Mouse (Mus musculus) brain, adult 2 months (tissue): ENCODE data around the gene Gpatch3.

ENCODE experiments used
- DNase-seq: peaks from one replicate; pipeline ENCODE4 v3.0.0; 2011; ENCODE audit warnings: low read depth, low spot score

Gpatch3 gene

GRCm38 (mm10) chr4:133584059-133584951 lies 9.8 kb downstream of the Gpatch3 start, which contains the start of gene Gpn2:
Gpn2 (plus strand) TSS chr4:133584362.
- DNase-seq, result peak; percentile 95

GRCm38 (mm10) chr4:133592570-133592969 lies 18.0 kb downstream of the Gpatch3 start:
- peak; percentile 68 for DNase-seq

GRCm38 (mm10) chr4:133595538-133595937 lies 21.0 kb downstream of the Gpatch3 start:
- DNase-seq, result peak; percentile 77

- peak; percentile 50 for DNase-seq
Measured at GRCm38 (mm10) chr4:133596084-133596483, 21.5 kb downstream of the Gpatch3 start.

- no peak for DNase-seq
Measured at GRCm38 (mm10) chr4:133598616-133599015, 24.1 kb downstream of the Gpatch3 start.

GRCm38 (mm10) chr4:133599116-133599515 lies 24.6 kb downstream of the Gpatch3 start:
- no peak for DNase-seq

- peak; percentile 86 for DNase-seq
Measured at GRCm38 (mm10) chr4:133599571-133600073, 25.1 kb downstream of the Gpatch3 start.

- no peak for DNase-seq
Measured at GRCm38 (mm10) chr4:133600306-133600705, 25.8 kb downstream of the Gpatch3 start.

GRCm38 (mm10) chr4:133601721-133602218 lies 27.2 kb downstream of the Gpatch3 start, which contains the start of gene Sfn:
Sfn (minus strand) TSS chr4:133602168.
- DNase-seq, result no peak

GRCm38 (mm10) chr4:133603056-133603455 lies 28.5 kb downstream of the Gpatch3 start:
- DNase-seq, result no peak

- no peak for DNase-seq
Measured at GRCm38 (mm10) chr4:133604175-133604574, 29.6 kb downstream of the Gpatch3 start.

GRCm38 (mm10) chr4:133604856-133605255 lies 30.3 kb downstream of the Gpatch3 start:
- DNase-seq, result no peak

- DNase-seq, result no peak
Measured at GRCm38 (mm10) chr4:133605330-133605729, 30.8 kb downstream of the Gpatch3 start.

- no peak for DNase-seq
Measured at GRCm38 (mm10) chr4:133607284-133607683, 32.7 kb downstream of the Gpatch3 start.

- DNase-seq, result peak; percentile 73
Measured at GRCm38 (mm10) chr4:133609719-133610118, 35.2 kb downstream of the Gpatch3 start.

- DNase-seq, result no peak
Measured at GRCm38 (mm10) chr4:133611815-133612214, 37.3 kb downstream of the Gpatch3 start.

GRCm38 (mm10) chr4:133612416-133612815 lies 37.9 kb downstream of the Gpatch3 start:
- no peak for DNase-seq

GRCm38 (mm10) chr4:133613026-133613425 lies 38.5 kb downstream of the Gpatch3 start:
- DNase-seq, result no peak

- DNase-seq, result peak; percentile 65
Measured at GRCm38 (mm10) chr4:133613867-133614266, 39.3 kb downstream of the Gpatch3 start.

GRCm38 (mm10) chr4:133614274-133614761 lies 39.8 kb downstream of the Gpatch3 start:
- peak; percentile 95 for DNase-seq

- no peak for DNase-seq
Measured at GRCm38 (mm10) chr4:133615416-133615815, 40.9 kb downstream of the Gpatch3 start.

- DNase-seq, result no peak
Measured at GRCm38 (mm10) chr4:133617936-133618335, 43.4 kb downstream of the Gpatch3 start.
